Mouse (Mus musculus) cerebellum, postnatal 25 days (tissue): ENCODE data around the gene Haus7.

Source experiments
- DNase-seq, 2 experiments: peaks; one replicate each; pipeline ENCODE4 v3.0.0; 2021; ENCODE audit warnings: mixed read lengths in 2 of 2

The Haus7 gene

DNA sequence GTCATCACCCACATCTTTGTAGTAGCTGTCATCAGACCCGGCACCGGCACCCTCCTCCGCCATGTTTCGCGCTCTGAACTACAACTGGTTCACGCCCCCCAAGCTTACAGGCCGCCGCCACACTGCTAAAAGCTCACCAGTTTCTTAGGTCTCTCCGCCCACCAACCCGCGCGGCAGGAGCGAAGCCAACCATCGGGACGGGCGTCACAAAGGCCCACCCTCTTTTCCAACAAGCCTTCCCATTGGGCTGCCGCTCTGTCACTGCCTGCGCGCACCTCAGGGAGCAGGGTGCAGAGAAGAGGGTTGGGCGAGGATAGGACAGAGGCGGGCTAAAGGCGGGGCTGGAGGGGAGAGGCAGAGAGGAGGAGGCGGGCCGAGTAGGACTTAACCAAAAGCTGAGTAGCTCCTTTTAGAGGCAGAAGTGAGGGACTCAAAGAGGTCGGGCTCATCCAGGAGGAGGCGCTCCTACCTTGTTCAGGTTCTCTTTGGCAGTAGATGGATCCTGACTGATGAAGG is at the start of gene Haus7:
Gene Haus7, minus strand, starts transcription at position 168 of the 516 bp plus-strand sequence.
- peak; percentile 85 to 90 for DNase-seq

- DNase-seq, result peak; percentile 93 to 95
These were observed 47.7 kb upstream of the Haus7 start for GRCm38 (mm10) chrX:73506577-73506976.

- peak; percentile 67 to 69 for DNase-seq
These were observed 46.4 kb upstream of the Haus7 start for GRCm38 (mm10) chrX:73505130-73505735.

- DNase-seq, result no peak
These were observed 37.9 kb upstream of the Haus7 start for GRCm38 (mm10) chrX:73496746-73497145.

DNA sequence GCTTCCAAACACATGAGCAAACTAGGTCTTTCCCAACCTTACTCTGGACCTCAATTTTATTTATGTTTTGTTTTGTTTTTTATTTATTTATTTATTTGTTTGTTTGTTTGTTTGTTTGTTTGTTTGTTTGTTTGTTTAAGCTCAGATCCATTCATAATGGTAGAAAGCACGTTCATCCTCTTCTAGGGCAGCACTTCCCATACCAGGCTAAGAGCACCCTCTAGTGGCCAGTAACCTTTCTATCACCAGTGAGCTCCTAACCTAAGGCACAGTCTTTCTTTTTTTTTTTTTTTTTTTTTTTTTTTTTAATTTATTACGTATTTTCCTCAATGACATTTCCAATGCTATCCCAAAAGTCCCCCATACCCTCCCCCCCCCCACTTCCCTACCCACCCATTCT is 34.7 kb upstream of the Haus7 start:
- DNase-seq, result peak in 1 of 2 experiments; percentile 76

DNA sequence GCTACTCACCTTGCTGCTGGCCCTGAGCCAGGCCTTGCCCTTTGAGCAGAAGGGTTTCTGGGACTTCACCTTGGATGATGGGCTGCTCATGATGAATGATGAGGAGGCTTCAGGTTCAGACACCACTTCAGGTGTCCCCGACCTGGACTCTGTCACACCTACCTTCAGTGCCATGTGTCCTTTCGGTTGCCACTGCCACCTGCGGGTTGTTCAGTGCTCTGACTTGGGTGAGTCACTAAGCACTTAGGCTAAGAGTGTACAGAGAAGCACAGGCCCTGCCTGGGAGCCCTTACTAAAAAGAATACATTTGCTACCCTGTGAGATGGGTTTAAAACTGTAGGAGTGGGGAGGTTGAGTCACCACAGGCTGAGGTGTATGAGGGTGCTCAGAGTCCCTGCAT is 32.0 kb upstream of the Haus7 start:
- DNase-seq, result no peak

DNA sequence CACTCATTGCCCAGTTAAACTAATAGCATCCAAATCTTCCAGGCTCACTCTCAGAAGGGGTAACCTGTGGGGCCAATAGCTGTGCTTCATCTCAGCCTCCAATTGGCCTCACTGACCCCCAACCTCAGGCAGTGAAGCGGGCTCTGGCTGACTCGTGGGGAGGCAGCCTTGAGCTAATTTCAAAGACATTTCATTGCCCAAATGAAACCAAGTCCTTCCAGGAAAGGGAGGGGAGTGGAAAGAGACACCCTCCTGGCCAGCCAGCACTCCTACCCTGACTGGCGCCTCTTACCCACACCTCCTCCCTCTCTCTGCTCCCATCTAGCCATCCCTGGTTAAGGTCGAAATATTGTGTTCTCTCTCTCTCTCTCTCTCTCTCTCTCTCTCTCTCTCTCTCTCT is 31.3 kb upstream of the Haus7 start:
- DNase-seq, result no peak

DNA sequence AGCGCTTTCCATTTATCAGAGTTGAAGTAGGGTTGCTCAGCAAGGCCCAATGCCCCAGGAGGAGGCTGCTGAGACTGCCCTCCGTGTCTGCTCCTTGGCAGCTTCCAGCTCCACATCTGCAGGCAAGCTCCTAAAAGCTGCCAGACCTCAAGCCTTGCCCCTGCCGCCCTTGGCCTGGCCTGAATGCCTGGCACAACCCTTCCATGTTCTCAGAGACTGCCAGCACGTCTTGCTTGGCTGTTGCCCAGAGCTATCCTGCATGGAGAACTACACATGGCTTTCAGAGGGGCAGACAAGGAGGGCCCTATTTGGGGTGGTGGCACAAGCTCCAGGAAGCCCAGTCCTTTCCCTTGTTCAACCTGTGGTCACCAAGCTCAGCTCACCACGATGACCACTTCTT is 28.1 kb upstream of the Haus7 start:
- no peak for DNase-seq

DNA sequence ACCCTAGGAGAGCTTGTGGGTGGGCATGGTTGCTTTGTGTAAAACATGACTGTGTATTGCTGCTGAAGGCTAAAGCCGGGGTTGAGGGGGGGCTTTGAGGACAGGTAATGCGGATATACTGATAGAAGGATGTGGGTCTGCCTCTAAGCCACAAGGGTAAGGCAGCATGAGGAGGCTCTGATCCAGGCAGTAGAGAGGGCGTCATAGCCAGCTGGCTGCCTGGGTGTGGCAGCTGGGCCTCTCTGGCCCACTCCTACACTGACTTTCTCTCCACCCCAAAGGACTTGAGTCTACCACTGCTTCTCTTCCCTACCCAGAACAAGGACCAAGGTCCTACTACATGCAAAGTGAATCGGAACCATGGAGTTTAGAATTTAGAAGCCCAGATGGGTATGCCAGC is 26.0 kb upstream of the Haus7 start:
- DNase-seq, result no peak

DNA sequence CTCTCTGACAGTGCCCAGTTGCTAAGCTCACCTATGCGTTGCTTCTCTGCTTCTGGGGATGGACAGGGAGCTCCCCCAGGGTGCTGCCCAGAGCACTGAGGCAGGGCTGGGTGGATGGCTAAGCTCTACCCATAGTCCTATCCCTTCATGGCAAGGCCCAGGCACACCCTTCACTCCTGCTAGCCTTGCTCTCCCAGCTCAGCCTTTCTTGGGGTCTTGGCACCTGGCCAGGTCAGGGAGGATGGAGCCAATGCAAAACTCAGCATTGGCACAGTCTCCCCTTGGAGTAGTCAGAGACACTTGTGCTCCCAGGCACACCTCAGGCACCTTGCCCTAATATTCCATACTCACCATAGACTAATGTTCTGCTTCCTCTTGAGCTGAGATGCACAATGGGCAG is 25.2 kb upstream of the Haus7 start:
- no peak for DNase-seq

DNA sequence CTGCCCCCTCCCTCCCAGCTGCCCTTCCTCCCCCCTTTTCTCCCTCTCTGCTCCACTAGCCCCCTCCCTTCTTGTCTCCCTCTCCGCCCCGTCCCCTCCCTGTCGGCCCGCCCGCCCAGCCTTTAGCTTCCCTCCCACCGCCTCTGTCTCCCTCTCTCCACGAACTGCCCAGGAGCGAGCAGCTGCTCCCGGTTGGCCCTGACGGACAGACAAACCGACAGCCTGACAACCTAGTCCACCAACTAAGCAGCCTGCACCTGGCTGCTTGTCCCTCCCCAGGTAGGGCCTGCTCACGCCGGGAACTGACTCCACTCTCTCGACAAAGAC is 24.6 kb upstream of the Haus7 start, which contains the start of gene Bgn:
Gene Bgn, plus strand, starts transcription at position 119 of the 327 bp plus-strand sequence.
- DNase-seq, result no peak

GRCm38 (mm10) chrX:73482643-73483483 is 24.0 kb upstream of the Haus7 start:
- DNase-seq, result no peak

- DNase-seq, result no peak
These were observed 21.5 kb upstream of the Haus7 start for GRCm38 (mm10) chrX:73480334-73480733.

GRCm38 (mm10) chrX:73479656-73480055 is 20.8 kb upstream of the Haus7 start:
- DNase-seq, result no peak

GRCm38 (mm10) chrX:73477500-73477899 is 18.7 kb upstream of the Haus7 start:
- no peak for DNase-seq

DNA sequence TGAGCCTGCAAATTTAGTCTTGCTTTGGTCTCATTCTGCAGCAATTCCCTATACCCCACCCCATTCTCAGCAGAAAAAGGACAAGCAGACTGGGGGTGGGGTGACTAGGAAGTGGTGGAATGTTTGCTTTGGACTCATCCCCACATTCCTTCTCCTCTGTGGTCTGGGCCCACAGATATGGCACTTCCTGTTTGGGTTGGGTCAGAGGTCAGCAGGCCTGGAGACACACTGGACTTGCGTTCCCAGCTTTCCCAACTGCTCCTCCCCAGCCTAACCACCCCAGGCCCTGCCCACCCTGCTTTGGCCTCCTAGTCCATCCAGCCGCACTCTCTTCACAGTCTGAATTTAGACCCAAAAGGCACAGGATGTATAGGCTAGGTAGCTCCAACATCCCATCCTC is 17.8 kb upstream of the Haus7 start:
- DNase-seq, result no peak

- DNase-seq, result no peak
These were observed 16.9 kb upstream of the Haus7 start for GRCm38 (mm10) chrX:73475658-73476256.

- no peak for DNase-seq
These were observed 15.7 kb upstream of the Haus7 start for GRCm38 (mm10) chrX:73474340-73475165.

GRCm38 (mm10) chrX:73471764-73472163 is 12.9 kb upstream of the Haus7 start:
- no peak for DNase-seq

- no peak for DNase-seq
These were observed 9.9 kb upstream of the Haus7 start for GRCm38 (mm10) chrX:73468752-73469151.

DNA sequence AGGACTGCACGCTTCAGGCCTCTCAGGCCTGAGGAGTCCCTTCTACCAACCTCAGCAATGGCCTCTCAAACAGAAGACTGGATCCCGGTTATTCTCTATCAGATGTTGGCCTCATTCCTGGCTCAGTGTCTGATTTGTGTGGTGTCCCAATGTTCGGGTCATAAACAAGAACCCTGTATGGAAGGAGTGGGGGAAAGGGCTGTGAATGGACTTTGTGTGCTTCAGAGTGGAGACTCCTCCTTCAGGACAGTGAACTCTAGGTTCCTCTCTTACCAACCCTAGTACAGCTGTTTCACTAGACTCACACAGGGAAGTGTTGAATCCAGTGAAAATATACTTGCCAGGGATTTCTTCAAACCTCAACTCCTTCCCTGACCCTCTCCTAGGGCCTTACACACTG is 9.5 kb upstream of the Haus7 start:
- DNase-seq, result no peak

- no peak for DNase-seq
These were observed 8.8 kb upstream of the Haus7 start for GRCm38 (mm10) chrX:73467446-73468241.
